Mouse (Mus musculus): ENCODE results near the gene Scrg1.

GRCm38 (mm10) chr8:57429166-57429887, 26.4 kb upstream of the Scrg1 start:
- TF ChIP-seq GATA1 (IDR thresholded peaks at IDR 0.05; ENCODE audit: borderline replicate concordance, low read length) = no peak
- no peak for TF ChIP-seq FLI1 (IDR thresholded peaks at IDR 0.05; ENCODE audit: low read length)
